Mouse (Mus musculus) neural tube, embryonic 12.5 days (tissue): ENCODE measurements around the gene Lgr6. TPM values are rescaled to one million over a fixed set of nuclear protein-coding genes. Genes with fewer than 3 reads are reported as not detected.
"Not testable (repeated sequence)": the region's sequence is repeated elsewhere in the genome, so short reads cannot be mapped to it uniquely, and the experiment has no call there.

Source experiments
- ATAC-seq: fragments of 200-750 bp; cut with Nextera tagmentation; 2 replicates; pipeline ENCODE4 v1.8.0; 2017; ENCODE audit warnings: low read depth, mild to moderate bottlenecking, moderate TSS enrichment, moderate library complexity; ENCODE audit not compliant: low FRiP score
- H3K27ac ChIP-seq: fragments of 300-500 bp; sonication (generic); 2 replicates; pipeline ENCODE4 v1.5.1; 2016
- H3K27me3 ChIP-seq: fragments of 300-500 bp; sonication (generic); replicated peaks from 2 replicates; pipeline ENCODE4 v1.6.1; 2016; ENCODE audit warnings: mild to moderate bottlenecking
- H3K36me3 ChIP-seq: fragments of 300-500 bp; sonication (generic); 2 replicates; pipeline ENCODE4 v1.6.1; 2016; ENCODE audit warnings: mild to moderate bottlenecking
- H3K4me1 ChIP-seq: fragments of 300-500 bp; sonication (generic); 2 replicates; pipeline ENCODE4 v1.6.1; 2016
- H3K4me2 ChIP-seq: fragments of 300-500 bp; sonication (generic); replicated peaks from 2 replicates; pipeline ENCODE4 v1.6.1; 2016; ENCODE audit warnings: mild to moderate bottlenecking
- H3K4me3 ChIP-seq: fragments of 300-500 bp; sonication (generic); 2 replicates; pipeline ENCODE4 v1.5.1; 2016
- H3K9ac ChIP-seq: fragments of 300-500 bp; sonication (generic); 2 replicates; pipeline ENCODE4 v1.6.1; 2016; ENCODE audit warnings: mild to moderate bottlenecking
- H3K9me3 ChIP-seq: fragments of 300-500 bp; sonication (generic); 2 replicates; pipeline ENCODE4 v1.6.1; 2016; ENCODE audit warnings: mild to moderate bottlenecking
- WGBS: fragments of 180-500 bp; shearing (Covaris S2); methylation state at CpG from one replicate; pipeline ENCODE4 v1.1.7; 2016; 5-methylcytosine and 5-hydroxymethylcytosine counted together
- polyA plus RNA-seq: library from polyadenylated mRNA; unstranded; fragments of >200 nt; fragmentation: Nextera tagmentation; extraction: Ambion mirVana; gene quantifications from 2 replicates; pipeline ENCODE4 v1.2.1, GENCODE M21; 2016

Gene Lgr6
- polyA plus RNA-seq, 1 experiment from 2014 or later: 1.1 TPM

DNA sequence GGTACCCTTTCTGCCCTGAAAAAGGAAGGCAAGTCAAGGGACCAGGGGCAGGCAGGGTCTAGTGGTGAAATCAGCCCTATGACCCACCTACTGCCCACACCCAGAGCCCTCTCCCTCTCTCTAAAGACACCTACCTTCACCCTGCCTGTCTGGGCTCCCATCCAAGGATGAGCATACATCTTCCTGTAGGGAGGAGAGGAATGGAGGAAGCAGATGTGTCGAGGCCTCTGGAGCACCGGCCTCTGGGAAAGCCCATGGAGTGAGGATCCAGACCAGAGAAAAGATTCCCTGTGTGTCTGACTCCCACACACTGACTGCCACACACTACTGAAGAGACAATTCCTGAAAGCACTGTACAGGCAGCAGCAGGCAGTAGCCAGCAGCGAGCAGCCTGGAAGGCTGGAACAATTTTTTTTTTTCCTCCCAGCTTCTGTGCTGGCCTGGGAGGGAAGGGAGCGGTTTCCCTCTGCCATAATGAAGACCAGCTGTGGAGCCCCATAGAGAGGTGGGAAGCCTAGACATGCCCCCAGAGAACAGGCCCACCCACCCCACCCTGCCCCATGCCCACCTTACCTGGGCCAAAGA, 21.5 kb upstream of the Lgr6 start:
- WGBS: 59% methylated on average over 4 of the region's 4 CpGs
- no peak for ATAC-seq
- Histone ChIP-seq H3K4me2 (no peak overlapping the region), H3K4me1 (0 out of 2 replicates have a peak, but pooled peaks cover 6% of the 10 kb centered on the region), H3K4me3 (no peak overlapping the region), H3K9me3 (no peaks in the 10 kb centered on the region), H3K9ac (no peak overlapping the region), H3K27me3 (peaks cover 12% of the 10 kb centered on the region), H3K27ac (no peak overlapping the region), H3K36me3 (no peaks in the 10 kb centered on the region)

GRCm38 (mm10) chr1:135125990-135126389, 20.9 kb upstream of the Lgr6 start:
- H3K27ac ChIP-seq: no peak overlapping the region
- whole genome bisulfite sequencing: 77% methylated on average over 8 of the region's 8 CpGs
- ATAC-seq: no peak

DNA sequence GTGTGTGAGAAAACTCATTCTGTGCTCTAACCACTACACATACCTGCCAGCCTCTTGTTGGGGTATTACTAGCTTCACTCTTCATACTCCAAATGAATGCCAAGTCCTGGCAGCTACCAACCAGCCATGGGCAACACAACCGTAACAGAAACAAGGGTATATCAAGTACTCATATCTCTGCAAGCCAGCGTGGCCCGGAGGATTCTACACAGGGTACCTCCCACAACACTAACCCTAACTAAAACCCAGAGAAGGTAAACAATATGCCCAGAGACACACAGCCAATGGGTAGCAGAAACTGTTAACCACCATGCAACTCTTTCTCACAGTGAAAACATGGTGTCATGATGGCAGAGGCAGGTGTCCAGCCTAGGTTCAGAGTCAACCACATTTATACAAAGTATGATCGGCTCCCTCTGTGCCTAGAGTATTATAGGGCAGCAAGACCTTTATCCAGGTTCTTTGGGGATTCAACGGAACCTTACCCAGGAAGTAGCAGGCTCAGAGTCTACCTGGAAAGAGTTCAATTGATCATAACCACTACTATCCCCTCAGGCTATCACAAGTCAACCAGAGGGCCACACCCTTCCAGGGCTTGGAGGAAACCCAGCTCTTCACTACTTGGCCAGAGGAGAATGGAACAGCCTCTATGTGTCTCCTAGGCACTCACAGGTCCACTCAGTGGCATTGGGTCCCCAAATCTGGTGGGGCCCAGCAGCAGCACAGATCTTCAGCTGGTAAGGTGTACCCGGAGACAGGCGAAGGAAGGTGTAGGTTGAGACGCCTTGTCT, 19.7 kb upstream of the Lgr6 start:
- Histone ChIP-seq H3K4me1 (0 out of 2 replicates have a peak, but pooled peaks cover 4% of the 10 kb centered on the region), H3K4me2 (no peak overlapping the region), H3K9ac (no peak overlapping the region), H3K27ac (no peak overlapping the region), H3K4me3 (no peak overlapping the region), H3K36me3 (no peaks in the 10 kb centered on the region), H3K27me3 (peaks cover 9% of the 10 kb centered on the region), H3K9me3 (no peaks in the 10 kb centered on the region)
- no peak for ATAC-seq
- WGBS: 93% methylated on average over 8 of the region's 8 CpGs

More at GRCm38 (mm10) chr1:135125990-135126389, 20.9 kb upstream of the Lgr6 start:
- Histone ChIP-seq H3K4me2 (no peak overlapping the region), H3K9ac (no peak overlapping the region), H3K27me3 (peaks cover 11% of the 10 kb centered on the region), H3K36me3 (no peaks in the 10 kb centered on the region), H3K9me3 (no peaks in the 10 kb centered on the region), H3K4me3 (no peak overlapping the region), H3K4me1 (0 out of 2 replicates have a peak, but pooled peaks cover 4% of the 10 kb centered on the region)

GRCm38 (mm10) chr1:135112661-135113060, 7.6 kb upstream of the Lgr6 start:
- ATAC-seq: peak; percentile 46; the same call in 1 of the 2 replicates

DNA sequence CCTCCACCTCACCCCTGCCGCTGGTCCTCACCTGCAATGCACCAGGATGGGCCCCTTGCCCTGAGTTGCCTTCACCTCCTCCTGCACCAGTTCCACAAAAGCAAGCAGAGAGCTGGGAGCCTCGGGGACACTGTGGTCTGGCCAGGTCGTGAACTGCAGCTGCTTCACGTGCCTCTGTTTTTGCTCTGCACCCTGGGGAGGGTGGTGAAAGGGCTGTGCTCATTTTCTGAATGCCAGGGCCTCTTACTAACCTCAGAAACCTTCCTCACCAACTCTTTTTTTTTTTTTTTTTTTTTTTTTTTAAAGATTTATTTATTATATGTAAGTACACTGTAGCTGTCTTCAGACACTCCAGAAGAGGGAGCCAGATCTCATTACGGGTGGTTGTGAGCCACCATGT, 6.2 kb upstream of the Lgr6 start:
- H3K36me3 ChIP-seq, H3K4me3 ChIP-seq, H3K4me1 ChIP-seq, ATAC-seq, H3K9ac ChIP-seq, H3K9me3 ChIP-seq, H3K27ac ChIP-seq, H3K4me2 ChIP-seq: not testable (repeated sequence)
- 68% methylated on average over 5 of the region's 5 CpGs for whole genome bisulfite sequencing
- peaks cover 11% of the 10 kb centered on the region for H3K27me3 ChIP-seq

More at GRCm38 (mm10) chr1:135112661-135113060, 7.6 kb upstream of the Lgr6 start:
- no peaks in the 10 kb centered on the region for H3K36me3 ChIP-seq
- 0 out of 2 replicates have a peak, but pooled peaks cover 3% of the 10 kb centered on the region for H3K27me3 ChIP-seq
- no peaks in the 10 kb centered on the region for H3K9me3 ChIP-seq
- WGBS: 10% methylated on average over 8 of the region's 8 CpGs
- H3K27ac ChIP-seq: no peak overlapping the region
- H3K4me3 ChIP-seq: no peak overlapping the region
- H3K4me1 ChIP-seq: no peaks in the 10 kb centered on the region
- no peak overlapping the region for H3K4me2 ChIP-seq
- H3K9ac ChIP-seq: no peak overlapping the region

GRCm38 (mm10) chr1:135110075-135110474, 5.0 kb upstream of the Lgr6 start:
- H3K4me1 ChIP-seq: no peaks in the 10 kb centered on the region; the same call in 1 of the 2 replicates
- no peak for ATAC-seq
- WGBS: 19% methylated on average over 6 of the region's 6 CpGs
- no peak overlapping the region for H3K27ac ChIP-seq
- no peak overlapping the region for H3K9ac ChIP-seq
- no peak overlapping the region for H3K4me2 ChIP-seq
- no peaks in the 10 kb centered on the region for H3K9me3 ChIP-seq
- H3K36me3 ChIP-seq: no peaks in the 10 kb centered on the region
- H3K4me3 ChIP-seq: no peak overlapping the region
- H3K27me3 ChIP-seq: peaks cover 23% of the 10 kb centered on the region

DNA sequence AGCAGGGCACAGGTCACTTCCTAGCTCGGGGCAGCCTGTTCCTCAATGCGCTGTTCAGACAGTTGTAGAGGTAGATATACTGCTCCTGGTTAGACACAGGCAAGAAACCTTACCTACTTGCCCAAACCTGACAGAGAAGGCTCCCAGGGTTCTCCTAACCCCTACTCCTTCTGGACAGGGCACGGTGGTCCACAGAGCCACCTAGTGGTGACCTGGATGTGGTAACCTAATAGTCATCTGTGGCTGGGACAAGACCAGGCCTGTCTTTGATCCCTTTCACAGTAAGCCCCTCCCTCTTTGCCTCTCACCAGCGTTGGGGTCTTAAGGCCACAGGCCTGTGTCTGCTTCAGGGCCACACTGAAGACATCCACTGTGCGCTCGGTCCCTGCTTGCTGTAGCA, 3.5 kb upstream of the Lgr6 start:
- ATAC-seq: no peak
- H3K27me3 ChIP-seq: peaks cover 38% of the 10 kb centered on the region
- H3K9me3 ChIP-seq: no peaks in the 10 kb centered on the region
- WGBS: 43% methylated on average over 6 of the region's 6 CpGs
- no peaks in the 10 kb centered on the region for H3K36me3 ChIP-seq
- no peak overlapping the region for H3K9ac ChIP-seq
- H3K4me1 ChIP-seq: peaks cover 4% of the 10 kb centered on the region; the same call in 1 of the 2 replicates
- no peak overlapping the region for H3K4me3 ChIP-seq
- H3K27ac ChIP-seq: no peak overlapping the region
- no peak overlapping the region for H3K4me2 ChIP-seq

GRCm38 (mm10) chr1:135105951-135106350, 875 bp upstream of the Lgr6 start:
- H3K4me3 ChIP-seq: no peak overlapping the region
- peaks cover 55% of the 10 kb centered on the region for H3K27me3 ChIP-seq
- H3K36me3 ChIP-seq: no peaks in the 10 kb centered on the region

GRCm38 (mm10) chr1:135100400-135100799, 4.7 kb downstream of the Lgr6 start:
- Histone ChIP-seq H3K27ac (no peak overlapping the region), H3K36me3 (no peaks in the 10 kb centered on the region), H3K4me1 (peaks cover 4% of the 10 kb centered on the region; the same call in 1 of the 2 replicates), H3K9me3 (no peaks in the 10 kb centered on the region), H3K27me3 (peaks cover 45% of the 10 kb centered on the region), H3K4me2 (no peak overlapping the region), H3K9ac (no peak overlapping the region), H3K4me3 (no peak overlapping the region)
- WGBS: 66% methylated on average over 7 of the region's 7 CpGs
- ATAC-seq: no peak

More at GRCm38 (mm10) chr1:135105951-135106350, 875 bp upstream of the Lgr6 start:
- peaks cover 4% of the 10 kb centered on the region; the same call in 1 of the 2 replicates for H3K4me1 ChIP-seq
- 2% methylated on average over 8 of the region's 8 CpGs for WGBS
- no peak overlapping the region for H3K27ac ChIP-seq
- peak overlapping the region; percentile 72 for H3K4me2 ChIP-seq
- no peak for ATAC-seq
- H3K9me3 ChIP-seq: no peaks in the 10 kb centered on the region
- H3K9ac ChIP-seq: no peak overlapping the region

- ATAC-seq: no peak
- no peak overlapping the region for H3K4me3 ChIP-seq
- H3K9me3 ChIP-seq: no peaks in the 10 kb centered on the region
- H3K4me2 ChIP-seq: no peak overlapping the region
- no peak overlapping the region for H3K27ac ChIP-seq
- WGBS: 90% methylated on average over 7 of the region's 7 CpGs
- H3K9ac ChIP-seq: no peak overlapping the region
- H3K36me3 ChIP-seq: no peaks in the 10 kb centered on the region
- H3K4me1 ChIP-seq: no peaks in the 10 kb centered on the region
- peaks cover 25% of the 10 kb centered on the region for H3K27me3 ChIP-seq
These were observed 6.6 kb downstream of the Lgr6 start for GRCm38 (mm10) chr1:135098441-135098840.

GRCm38 (mm10) chr1:135097441-135097840, 7.6 kb downstream of the Lgr6 start:
- Histone ChIP-seq H3K4me1 (no peaks in the 10 kb centered on the region), H3K27ac (no peak overlapping the region), H3K4me2 (no peak overlapping the region), H3K36me3 (no peaks in the 10 kb centered on the region), H3K4me3 (no peak overlapping the region), H3K9me3 (no peaks in the 10 kb centered on the region), H3K9ac (no peak overlapping the region), H3K27me3 (peaks cover 16% of the 10 kb centered on the region)
- 92% methylated on average over 6 of the region's 6 CpGs for WGBS
- ATAC-seq: no peak

- no peaks in the 10 kb centered on the region for H3K36me3 ChIP-seq
- no peaks in the 10 kb centered on the region for H3K4me1 ChIP-seq
- 86% methylated on average over 11 of the region's 11 CpGs for WGBS
- H3K27ac ChIP-seq: no peak overlapping the region
- no peak for ATAC-seq
- H3K4me3 ChIP-seq: no peak overlapping the region
- no peak overlapping the region for H3K9ac ChIP-seq
- no peak overlapping the region for H3K4me2 ChIP-seq
- no peaks in the 10 kb centered on the region for H3K9me3 ChIP-seq
- peaks cover 6% of the 10 kb centered on the region for H3K27me3 ChIP-seq
These were observed 8.8 kb downstream of the Lgr6 start for GRCm38 (mm10) chr1:135096312-135096711.
